Mouse (Mus musculus) cerebellum, adult 2 months (tissue): ENCODE data around the gene Phf11d.

Source experiments
- CTCF ChIP-seq: fragments of 200-500 bp; IDR thresholded peaks from 2 replicates; pipeline ENCODE4 v1.5.1; 2011; ENCODE audit warnings: low read depth, mild to moderate bottlenecking, control low read depth, low read length, moderate library complexity, borderline replicate concordance; ENCODE audit not compliant: insufficient read depth
- POLR2A ChIP-seq: fragments of 200-500 bp; IDR thresholded peaks from 2 replicates; pipeline ENCODE4 v1.6.1; 2011; ENCODE audit warnings: low read length, control low read depth, borderline replicate concordance; ENCODE audit not compliant: insufficient read depth

GRCm38 (mm10) chr14:59396999-59397398, 31.7 kb upstream of the Phf11d start:
- no peak for TF ChIP-seq POLR2A
- no peak for TF ChIP-seq CTCF
